Mouse (Mus musculus) brown adipose tissue, adult 24 weeks (tissue): ENCODE data around the gene Atg4a-ps. TPM values are rescaled to one million over a fixed set of nuclear protein-coding genes. Genes with fewer than 3 reads are reported as not detected.
"Not testable (repeated sequence)": the region's sequence is repeated elsewhere in the genome, so short reads cannot be mapped to it uniquely, and the experiment has no call there.

Experiments
- H3K27ac ChIP-seq: fragments of 200-500 bp; replicated peaks from 2 replicates; pipeline ENCODE4 v1.5.1; 2012; ENCODE audit warnings: low read depth, mild to moderate bottlenecking, low read length
- H3K4me1 ChIP-seq: fragments of 200-500 bp; 2 replicates; pipeline ENCODE4 v1.6.1; 2012; ENCODE audit warnings: low read length, mixed read lengths; ENCODE audit not compliant: control insufficient read depth, insufficient read depth, insufficient read length
- H3K4me3 ChIP-seq: fragments of 200-500 bp; 2 replicates; pipeline ENCODE4 v1.5.1; 2012; ENCODE audit warnings: low read depth, mild to moderate bottlenecking, low read length, moderate library complexity; ENCODE audit not compliant: insufficient read depth
- polyA plus RNA-seq: library from polyadenylated mRNA; stranded (reverse); fragments of >200 nt; gene quantifications from 2 replicates; pipeline ENCODE4 v1.2.4, GENCODE M21; 2012; ENCODE audit not compliant: missing spikeins, insufficient read depth, insufficient read length

Gene Atg4a-ps
- polyA plus RNA-seq, result 0.83 and 4.2 TPM in 2 replicates

DNA sequence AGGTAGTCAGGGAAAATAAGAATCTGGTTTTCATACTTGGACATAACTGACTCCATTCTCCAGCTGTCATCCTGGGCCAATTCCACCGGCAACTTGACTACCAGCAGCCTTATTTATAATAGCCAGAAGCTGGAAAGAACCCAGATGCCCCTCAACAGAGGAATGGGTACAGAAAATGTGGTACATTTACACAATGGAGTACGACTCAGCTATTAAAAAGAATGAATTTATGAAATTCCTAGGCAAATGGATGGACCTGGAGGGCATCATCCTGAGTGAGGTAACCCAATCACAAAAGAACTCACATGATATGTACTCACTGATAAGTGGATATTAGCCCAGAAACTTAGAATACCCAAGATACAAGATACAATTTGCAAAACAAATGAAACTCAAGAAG, at the start of gene Atg4a-ps:
TSS of gene Atg4a-ps (minus strand) at position 101 of the 400 bp plus-strand sequence.
- not testable (repeated sequence) for H3K4me3 ChIP-seq, H3K4me1 ChIP-seq

DNA sequence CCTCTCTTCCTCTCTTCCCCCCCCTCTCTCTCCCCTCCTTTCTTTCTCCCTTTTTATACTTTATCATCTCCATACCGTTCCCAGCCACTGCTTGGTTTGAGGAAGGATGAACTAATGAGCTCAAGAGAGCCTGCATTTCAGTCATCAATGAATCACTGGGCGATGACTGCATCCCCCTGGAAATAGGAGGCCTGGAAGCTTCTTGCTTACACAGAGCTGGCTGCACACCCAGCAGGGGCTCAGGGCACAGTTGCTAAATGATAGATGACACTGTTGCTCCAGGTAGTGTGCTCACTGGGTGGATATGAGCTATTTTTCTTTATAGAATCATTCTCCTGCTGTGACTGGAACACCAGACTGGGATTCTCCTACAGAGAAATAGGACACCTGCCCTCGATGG, 49.7 kb upstream of the Atg4a-ps start:
- no peak overlapping the region for H3K4me3 ChIP-seq
- H3K27ac ChIP-seq, result no peak overlapping the region
- H3K4me1 ChIP-seq, result no peaks in the 10 kb centered on the region

More for the DNA sequence above, at the start of gene Atg4a-ps:
- not testable (repeated sequence) for H3K27ac ChIP-seq

DNA sequence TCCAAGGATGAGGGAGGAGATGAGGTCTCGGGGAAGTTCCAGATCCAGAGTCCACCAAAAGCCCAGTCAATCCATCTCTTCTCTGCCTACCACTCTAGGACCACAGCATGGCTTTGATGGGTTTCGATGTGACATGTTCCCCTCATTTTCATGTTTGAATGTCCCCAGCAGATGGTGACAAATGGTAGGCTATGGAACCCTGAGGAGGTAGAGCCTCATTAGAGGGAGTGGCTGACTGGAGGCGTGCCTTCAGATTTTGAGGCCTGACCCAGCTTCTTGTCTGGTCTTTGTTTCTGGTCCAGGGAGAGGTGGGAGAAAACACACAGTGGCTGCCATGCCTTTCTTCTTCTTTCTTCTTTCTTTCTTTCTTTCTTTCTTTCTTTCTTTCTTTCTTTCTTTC, 44.6 kb upstream of the Atg4a-ps start:
- Histone ChIP-seq H3K4me1 (no peaks in the 10 kb centered on the region), H3K27ac (no peak overlapping the region), H3K4me3 (no peak overlapping the region)

DNA sequence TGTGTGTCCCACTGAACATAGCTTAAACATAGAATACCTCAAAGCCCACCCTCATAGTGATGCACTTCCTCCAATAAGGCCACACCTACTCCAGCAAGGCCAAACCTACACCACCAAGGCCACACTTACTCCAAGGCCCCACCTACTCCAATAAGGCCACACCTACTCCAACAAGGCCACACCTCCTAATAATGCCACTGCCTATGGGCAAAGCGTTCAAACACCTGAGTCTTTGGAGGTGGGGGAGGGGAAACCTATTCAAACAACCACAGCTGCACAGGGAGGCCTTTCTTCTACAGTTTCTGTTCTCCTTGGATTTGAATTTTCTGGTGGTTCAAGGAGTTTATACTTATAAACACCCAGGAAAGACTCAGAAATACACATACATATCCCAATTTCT, 43.2 kb upstream of the Atg4a-ps start:
- H3K4me1 ChIP-seq, result no peaks in the 10 kb centered on the region
- H3K4me3 ChIP-seq, result no peak overlapping the region
- no peak overlapping the region for H3K27ac ChIP-seq

DNA sequence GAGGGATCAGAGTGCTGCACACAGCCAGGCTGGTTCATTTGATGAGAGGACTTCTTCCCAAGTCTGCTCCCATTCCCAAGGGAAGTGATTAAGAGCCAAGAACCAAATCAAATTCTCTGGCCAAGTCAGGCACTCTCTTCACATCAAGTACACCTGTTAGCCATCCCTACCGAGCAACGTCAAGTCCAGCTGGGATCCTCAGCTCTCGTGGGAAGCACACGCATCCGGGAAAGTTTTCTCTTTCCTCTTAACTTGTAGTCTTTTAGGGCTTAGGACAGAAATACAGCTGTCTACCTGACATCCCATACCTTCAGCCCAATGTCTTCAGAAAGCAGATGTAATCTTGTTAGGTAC, 38.1 kb upstream of the Atg4a-ps start:
- Histone ChIP-seq H3K4me1 (no peaks in the 10 kb centered on the region), H3K4me3 (no peak overlapping the region), H3K27ac (no peak overlapping the region)

DNA sequence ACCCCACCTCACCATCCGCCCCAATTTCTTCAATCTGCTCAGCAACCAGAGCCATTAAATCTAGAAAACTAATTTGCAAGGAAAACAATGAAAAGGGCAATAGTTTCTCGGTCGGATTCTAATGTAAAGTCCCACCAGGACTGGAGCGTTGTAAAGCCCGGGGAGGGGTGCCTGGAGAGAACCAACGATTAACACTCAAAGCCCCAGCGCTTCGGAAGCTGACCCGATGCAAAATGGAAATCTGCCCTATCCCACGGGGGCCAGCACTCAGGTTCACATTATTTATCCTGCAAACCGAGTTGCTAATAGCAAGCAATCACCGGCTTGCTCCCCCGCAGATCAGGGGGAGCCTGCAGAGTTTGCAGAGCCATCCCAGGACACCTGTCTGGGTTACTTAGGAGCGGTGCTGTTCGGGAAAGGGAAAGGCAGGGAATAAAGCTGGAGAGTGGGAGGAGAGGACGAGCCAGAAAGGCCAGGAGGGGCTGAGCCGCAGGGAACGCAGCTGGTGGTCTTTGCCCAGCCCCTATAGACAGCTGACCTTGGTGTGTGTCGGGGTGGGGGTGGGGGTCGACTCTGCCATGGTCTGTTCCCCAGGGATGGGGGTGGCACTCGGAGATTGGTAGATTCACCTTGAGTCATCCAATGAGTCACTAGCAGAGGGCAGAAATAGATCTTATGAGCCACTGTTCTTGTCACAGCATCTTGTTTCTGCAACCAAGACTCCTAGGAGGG, 37.5 kb upstream of the Atg4a-ps start:
- Histone ChIP-seq H3K4me1 (no peaks in the 10 kb centered on the region), H3K4me3 (no peak overlapping the region), H3K27ac (no peak overlapping the region)

DNA sequence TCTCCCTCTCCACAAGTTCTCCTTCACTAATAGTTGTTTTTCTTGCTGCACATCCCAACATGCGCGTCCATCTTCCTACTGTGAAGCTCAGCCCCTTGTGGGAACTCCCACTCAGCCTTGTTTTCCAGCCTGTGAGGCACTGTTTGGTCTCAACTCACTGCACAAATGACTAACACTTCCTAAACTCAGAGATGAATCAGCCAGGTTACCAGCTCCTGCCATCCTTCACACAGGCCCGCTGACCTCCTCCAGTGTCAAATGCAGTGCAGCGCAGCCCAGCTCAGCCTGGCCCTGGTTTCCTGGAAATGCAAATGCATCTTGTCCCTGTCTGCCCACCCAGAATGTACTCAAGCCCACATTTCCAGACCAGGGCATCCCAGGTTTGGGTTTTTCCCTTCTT, 36.6 kb upstream of the Atg4a-ps start:
- Histone ChIP-seq H3K4me1 (no peaks in the 10 kb centered on the region), H3K27ac (no peak overlapping the region), H3K4me3 (no peak overlapping the region)

DNA sequence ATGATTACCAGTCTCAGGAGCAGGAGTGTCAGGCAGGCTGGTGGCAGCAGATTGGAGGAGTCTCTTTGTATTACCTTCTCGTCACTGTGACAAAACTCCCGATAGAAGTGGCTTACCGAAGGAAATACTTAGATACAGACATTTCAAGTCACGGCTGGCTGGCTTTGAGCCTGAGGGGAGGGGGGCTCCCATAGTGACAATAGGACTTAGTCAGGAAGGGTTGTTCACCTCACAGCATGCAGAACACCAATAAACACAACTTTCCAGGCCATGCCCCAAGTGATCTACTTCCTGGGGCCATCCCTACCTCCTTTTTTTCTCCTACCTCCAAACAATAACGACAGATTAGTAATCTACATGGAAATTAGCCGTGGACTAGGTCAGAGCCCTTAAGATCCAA, 32.9 kb upstream of the Atg4a-ps start:
- Histone ChIP-seq H3K27ac (no peak overlapping the region), H3K4me1 (no peaks in the 10 kb centered on the region), H3K4me3 (no peak overlapping the region)

DNA sequence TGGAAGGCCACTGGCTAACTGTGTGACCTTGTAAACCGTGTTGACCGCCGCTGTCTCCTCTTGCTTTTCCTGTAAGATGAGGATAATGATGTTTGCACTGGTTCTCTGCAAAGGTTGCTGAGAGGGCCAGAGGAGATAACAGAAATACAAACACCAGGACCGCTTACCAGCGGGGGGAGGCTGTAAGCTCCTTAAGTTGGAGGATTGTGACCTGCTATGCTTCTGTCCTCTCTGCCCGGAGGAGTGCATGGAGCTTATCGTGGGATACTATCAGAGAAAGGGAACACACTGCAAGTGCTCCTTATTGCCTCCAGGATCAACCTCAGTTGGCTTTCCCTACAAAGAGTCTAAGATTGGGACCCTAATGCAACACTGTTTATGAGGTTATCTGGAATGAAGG, 26.8 kb upstream of the Atg4a-ps start:
- Histone ChIP-seq H3K27ac (no peak overlapping the region), H3K4me3 (no peak overlapping the region)

DNA sequence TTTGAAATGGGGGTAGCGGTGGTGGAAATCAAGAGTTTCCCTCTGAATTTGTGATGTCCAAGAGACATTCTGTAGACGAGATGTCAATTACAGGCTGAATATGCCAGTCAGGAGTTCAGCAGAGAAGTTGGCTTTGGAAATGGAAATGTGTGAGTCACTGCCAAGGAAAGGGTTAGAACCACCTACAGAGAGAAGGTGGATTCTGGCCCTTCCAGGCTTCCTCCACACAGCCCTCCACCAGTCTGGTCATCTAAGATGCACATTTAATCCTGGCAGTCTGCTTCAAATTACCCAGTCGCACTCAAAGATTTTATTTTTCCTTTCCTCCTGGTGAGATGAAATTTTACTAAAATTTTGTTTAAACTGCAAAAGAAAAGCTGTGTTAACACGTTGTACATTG, 26.2 kb upstream of the Atg4a-ps start:
- no peak overlapping the region for H3K4me3 ChIP-seq
- no peak overlapping the region for H3K27ac ChIP-seq
- H3K4me1 ChIP-seq, result no peaks in the 10 kb centered on the region

More for the DNA sequence above, 26.8 kb upstream of the Atg4a-ps start:
- no peaks in the 10 kb centered on the region for H3K4me1 ChIP-seq

DNA sequence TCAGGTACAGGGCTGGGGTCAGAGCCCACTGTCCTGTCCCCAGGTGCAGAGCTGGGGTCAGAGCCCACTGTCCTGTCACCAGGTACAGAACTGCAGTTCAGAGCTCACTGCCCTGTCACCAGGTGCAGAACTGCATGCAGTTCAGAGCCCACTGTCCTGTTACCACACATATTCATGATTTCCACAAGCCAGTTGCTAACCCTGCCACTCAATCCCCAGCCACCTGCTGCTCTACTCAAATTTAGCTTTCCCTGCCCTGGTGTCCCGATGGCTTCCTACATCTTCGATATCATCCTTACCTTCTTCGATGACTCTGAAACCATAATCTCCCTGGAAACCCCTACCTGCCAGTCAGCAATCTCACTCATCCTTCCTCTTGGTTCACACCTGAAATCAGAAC, 17.5 kb upstream of the Atg4a-ps start:
- no peak overlapping the region for H3K4me3 ChIP-seq
- no peaks in the 10 kb centered on the region for H3K4me1 ChIP-seq
- H3K27ac ChIP-seq, result no peak overlapping the region

DNA sequence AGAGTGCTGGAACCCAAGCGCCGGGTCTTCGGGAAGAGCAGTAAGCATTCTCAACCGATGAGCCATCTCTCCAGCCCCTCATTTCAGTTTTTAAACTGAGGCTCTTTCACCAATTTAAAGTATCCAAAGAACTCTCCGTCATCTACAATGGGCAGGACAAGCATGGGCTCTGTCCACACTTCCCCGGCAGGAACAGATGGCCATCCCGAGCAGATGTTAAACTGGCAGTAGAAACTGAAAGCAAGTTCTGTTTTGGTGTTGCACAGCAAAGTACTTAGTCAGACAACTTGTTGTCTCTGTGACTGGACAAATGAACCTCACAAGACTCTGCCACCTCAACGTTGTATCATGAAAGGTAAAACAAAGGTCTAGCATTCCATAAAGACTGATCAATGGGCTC, 15.8 kb upstream of the Atg4a-ps start:
- Histone ChIP-seq H3K27ac (no peak overlapping the region), H3K4me1 (no peaks in the 10 kb centered on the region), H3K4me3 (no peak overlapping the region)

DNA sequence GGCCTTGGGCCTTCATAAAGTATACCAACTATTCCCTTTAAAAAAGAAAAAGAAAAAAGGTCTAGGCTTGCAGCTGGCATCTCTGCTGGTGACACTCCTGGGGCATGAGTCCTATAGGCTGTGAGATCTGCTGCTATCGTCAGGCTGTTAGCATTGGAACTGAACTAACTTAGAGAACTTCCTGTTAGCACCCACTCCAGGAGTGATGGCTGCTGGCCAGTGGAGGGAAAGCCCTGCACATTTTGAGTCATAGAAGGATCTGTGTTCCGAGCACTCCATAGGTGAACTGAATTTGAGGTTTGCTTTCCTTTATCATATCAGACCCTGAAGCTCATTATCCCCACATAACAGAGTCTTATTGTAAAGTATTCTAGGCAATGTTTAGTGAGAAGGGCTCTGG, 14.1 kb upstream of the Atg4a-ps start:
- Histone ChIP-seq H3K4me1 (no peaks in the 10 kb centered on the region), H3K4me3 (no peak overlapping the region), H3K27ac (no peak overlapping the region)

DNA sequence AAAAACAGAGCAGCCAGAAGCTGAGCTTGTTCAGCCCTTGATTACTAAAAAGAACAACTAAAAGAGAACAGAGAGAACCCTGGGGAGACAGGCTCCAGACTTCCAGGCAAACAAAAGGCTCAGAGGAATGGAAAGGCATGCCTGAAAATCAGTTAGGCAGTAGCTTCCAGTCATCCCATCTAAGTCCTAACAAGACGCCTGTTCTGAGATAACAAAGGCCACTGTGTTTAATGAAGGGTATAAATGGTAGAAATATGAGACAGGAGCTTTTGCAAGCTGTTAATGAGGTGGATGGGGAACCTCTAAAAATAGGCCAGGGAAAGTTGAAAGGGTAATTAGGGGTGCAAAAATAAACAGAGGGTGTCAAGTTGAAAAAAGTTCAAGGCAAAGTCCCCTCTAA, 4.5 kb upstream of the Atg4a-ps start:
- Histone ChIP-seq H3K27ac (no peak overlapping the region), H3K4me1 (peaks cover 3% of the 10 kb centered on the region; the same call in 1 of the 2 replicates), H3K4me3 (no peak overlapping the region)

DNA sequence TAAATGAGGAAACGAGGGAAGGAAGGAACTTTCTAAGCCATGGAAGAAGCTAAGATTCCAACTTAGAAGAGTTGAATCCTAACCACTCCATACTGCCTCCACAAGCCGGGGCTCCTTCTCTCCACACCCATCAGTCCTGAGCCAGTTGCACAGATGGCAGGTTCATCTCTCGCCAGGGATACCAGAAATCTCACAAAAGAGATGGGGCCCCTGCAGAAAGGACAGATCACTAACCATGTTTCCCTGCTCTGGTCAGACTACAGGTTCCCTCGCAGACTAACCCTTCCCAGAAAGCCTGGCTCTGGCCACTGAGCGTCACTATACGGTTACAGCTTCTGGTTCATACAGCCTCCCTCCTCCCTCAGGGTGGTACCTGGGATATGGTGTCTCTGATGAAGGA, 3.8 kb upstream of the Atg4a-ps start:
- no peak overlapping the region for H3K4me3 ChIP-seq
- no peak overlapping the region for H3K27ac ChIP-seq
- H3K4me1 ChIP-seq, result peaks cover 3% of the 10 kb centered on the region; the same call in 1 of the 2 replicates

DNA sequence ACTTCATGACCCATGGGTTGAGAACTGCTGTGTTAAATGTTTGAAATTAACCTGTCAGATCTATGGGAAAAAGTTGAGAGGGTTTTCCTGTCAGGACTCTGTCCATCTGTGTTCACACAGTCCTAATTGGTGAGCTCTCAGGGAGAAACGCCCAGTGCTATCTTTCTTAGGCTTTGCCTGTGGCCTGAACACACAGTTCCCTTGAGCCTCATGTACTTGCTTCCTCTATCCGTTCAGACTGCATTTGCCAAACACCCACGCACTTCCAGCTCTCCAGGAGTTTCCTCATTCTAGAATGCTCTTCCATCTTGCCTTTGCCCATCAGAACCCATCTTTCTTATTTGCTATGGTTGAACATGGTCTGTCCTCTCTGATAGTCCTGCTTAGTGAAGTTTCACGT, 2.6 kb upstream of the Atg4a-ps start:
- peaks cover 3% of the 10 kb centered on the region; the same call in 1 of the 2 replicates for H3K4me1 ChIP-seq
- H3K27ac ChIP-seq, result no peak overlapping the region
- H3K4me3 ChIP-seq, result no peak overlapping the region
